Mouse (Mus musculus): ENCODE data around the gene Tpsab1. TPM values are rescaled to one million over a fixed set of nuclear protein-coding genes. Genes with fewer than 3 reads are reported as not detected.

Tpsab1 gene
- polyA plus RNA-seq (2012; rRNA removed) (not detected in 2 replicates), polyA plus RNA-seq (2014; fragmentation: Nextera tagmentation; extraction: Ambion mirVana) (not detected in 2 replicates)

- no peak within 1 kb of the TSS for H3K27ac ChIP-seq
- no peaks in the 10 kb centered on the region for H3K36me3 ChIP-seq (replicated peaks; ENCODE audit: control insufficient read depth, insufficient read depth, low read depth)
- DNase-seq (ENCODE audit: low read depth in 3 of 3, low spot score in 3 of 3) (no peak), ATAC-seq (ENCODE audit: insufficient read depth) (no peak)
- no peaks in the 10 kb centered on the region for H3K9me3 ChIP-seq (ENCODE audit: control insufficient read depth, low read length)
- no peak within 1 kb of the TSS for H3K4me3 ChIP-seq (ENCODE audit: insufficient read depth in 1 of 2, low read depth in 2 of 2, low read length in 2 of 2)
- H3K4me1 ChIP-seq (replicated peaks; ENCODE audit: control insufficient read depth in 2 of 2, insufficient read depth in 2 of 2, low read length in 1 of 2), result peaks cover 0 to 3% of the 10 kb centered on the region in 2 experiments; a peak in 1 of 4 replicates
- TF ChIP-seq CTCF (IDR thresholded peaks at IDR 0.05; ENCODE audit: low read depth), result no peak
- no peak for TF ChIP-seq EP300 (IDR thresholded peaks at IDR 0.05; ENCODE audit: low read depth)
- H3K9ac ChIP-seq (replicated peaks), result no peak within 1 kb of the TSS
- 73% methylated on average over 4 of the region's 4 CpGs for WGBS (ENCODE audit: insufficient replicate concordance)
- no peak within 1 kb of the TSS for H3K4me2 ChIP-seq (ENCODE audit: low read depth)
- no peaks in the 10 kb centered on the region for H3K27me3 ChIP-seq (ENCODE audit: control insufficient read depth, insufficient read depth, low read length)
Observed at GRCm38 (mm10) chr17:25345462-25345861, at the start of gene Tpsab1. Gene Tpsab1, minus strand, starts transcription at chr17:25345562.

- H3K4me2 ChIP-seq (ENCODE audit: low read depth), result no peak overlapping the region
- 64% methylated on average over 4 of the region's 4 CpGs for whole genome bisulfite sequencing (ENCODE audit: insufficient replicate concordance)
- H3K27me3 ChIP-seq (ENCODE audit: control insufficient read depth, insufficient read depth, low read length), result no peaks in the 10 kb centered on the region
- H3K4me1 ChIP-seq (replicated peaks; ENCODE audit: control insufficient read depth in 2 of 2, insufficient read depth in 2 of 2, low read length in 1 of 2), result no peaks in the 10 kb centered on the region
- TF ChIP-seq CTCF (IDR thresholded peaks at IDR 0.05; ENCODE audit: low read depth) (no peak), EP300 (IDR thresholded peaks at IDR 0.05; ENCODE audit: low read depth) (no peak)
- H3K9me3 ChIP-seq (ENCODE audit: control insufficient read depth, low read length), result no peaks in the 10 kb centered on the region
- H3K27ac ChIP-seq, result no peak overlapping the region
- no peaks in the 10 kb centered on the region for H3K36me3 ChIP-seq (replicated peaks; ENCODE audit: control insufficient read depth, insufficient read depth, low read depth)
- H3K9ac ChIP-seq (replicated peaks), result no peak overlapping the region
- ATAC-seq (ENCODE audit: insufficient read depth) (no peak), DNase-seq (ENCODE audit: low read depth in 3 of 3, low spot score in 3 of 3) (no peak)
- H3K4me3 ChIP-seq (ENCODE audit: insufficient read depth in 1 of 2, low read depth in 2 of 2, low read length in 2 of 2), result no peak overlapping the region
Observed at GRCm38 (mm10) chr17:25394526-25394925, 49.2 kb upstream of the Tpsab1 start.

GRCm38 (mm10) chr17:25374011-25374410 lies 28.6 kb upstream of the Tpsab1 start:
- Histone ChIP-seq H3K27ac (no peak overlapping the region), H3K9ac (replicated peaks) (no peak overlapping the region), H3K27me3 (ENCODE audit: control insufficient read depth, insufficient read depth, low read length) (no peaks in the 10 kb centered on the region; the same call in 1 of the 2 replicates), H3K4me3 (ENCODE audit: insufficient read depth in 1 of 2, low read depth in 2 of 2, low read length in 2 of 2) (no peak overlapping the region), H3K9me3 (ENCODE audit: control insufficient read depth, low read length) (no peaks in the 10 kb centered on the region; the same call in none of the 2 replicates), H3K4me2 (ENCODE audit: low read depth) (no peak overlapping the region), H3K36me3 (replicated peaks; ENCODE audit: control insufficient read depth, insufficient read depth, low read depth) (no peaks in the 10 kb centered on the region), H3K4me1 (replicated peaks; ENCODE audit: control insufficient read depth in 2 of 2, insufficient read depth in 2 of 2, low read length in 1 of 2) (no peaks in the 10 kb centered on the region)
- DNase-seq (ENCODE audit: low read depth in 3 of 3, low spot score in 3 of 3) (no peak), ATAC-seq (ENCODE audit: insufficient read depth) (no peak)
- TF ChIP-seq EP300 (IDR thresholded peaks at IDR 0.05; ENCODE audit: low read depth) (no peak), CTCF (IDR thresholded peaks at IDR 0.05; ENCODE audit: low read depth) (peak; percentile 34)
- WGBS (ENCODE audit: insufficient replicate concordance), result 42% methylated on average over 9 of the region's 9 CpGs

- ATAC-seq (ENCODE audit: insufficient read depth) (0 out of 2 replicates have a peak, but pooled peaks have one; percentile 23), DNase-seq (ENCODE audit: low read depth in 3 of 3, low spot score in 3 of 3) (no peak)
- Histone ChIP-seq H3K4me3 (ENCODE audit: insufficient read depth in 1 of 2, low read depth in 2 of 2, low read length in 2 of 2) (no peak overlapping the region), H3K9me3 (ENCODE audit: control insufficient read depth, low read length) (no peaks in the 10 kb centered on the region), H3K27me3 (ENCODE audit: control insufficient read depth, insufficient read depth, low read length) (no peaks in the 10 kb centered on the region; the same call in 1 of the 2 replicates), H3K27ac (no peak overlapping the region), H3K4me1 (replicated peaks; ENCODE audit: control insufficient read depth in 2 of 2, insufficient read depth in 2 of 2, low read length in 1 of 2) (no peaks in the 10 kb centered on the region), H3K9ac (replicated peaks) (no peak overlapping the region), H3K36me3 (replicated peaks; ENCODE audit: control insufficient read depth, insufficient read depth, low read depth) (no peaks in the 10 kb centered on the region), H3K4me2 (ENCODE audit: low read depth) (no peak overlapping the region)
- WGBS (ENCODE audit: insufficient replicate concordance), result 55% methylated on average over 8 of the region's 8 CpGs
- TF ChIP-seq EP300 (IDR thresholded peaks at IDR 0.05; ENCODE audit: low read depth), result no peak
- no peak for TF ChIP-seq CTCF (IDR thresholded peaks at IDR 0.05; ENCODE audit: low read depth)
Observed at GRCm38 (mm10) chr17:25372491-25372890, 27.1 kb upstream of the Tpsab1 start.

- no peak within 1 kb of the TSS for H3K4me2 ChIP-seq (ENCODE audit: low read depth)
- H3K4me1 ChIP-seq (replicated peaks; ENCODE audit: control insufficient read depth in 2 of 2, insufficient read depth in 2 of 2, low read length in 1 of 2), result no peaks in the 10 kb centered on the region
- H3K9ac ChIP-seq (replicated peaks), result no peak within 1 kb of the TSS
- no peak for TF ChIP-seq EP300 (IDR thresholded peaks at IDR 0.05; ENCODE audit: low read depth)
- no peak for TF ChIP-seq CTCF (IDR thresholded peaks at IDR 0.05; ENCODE audit: low read depth)
- no peaks in the 10 kb centered on the region; the same call in 1 of the 2 replicates for H3K27me3 ChIP-seq (ENCODE audit: control insufficient read depth, insufficient read depth, low read length)
- DNase-seq (ENCODE audit: low read depth in 3 of 3, low spot score in 3 of 3), result no peak
- 49% methylated on average over 3 of the region's 3 CpGs for WGBS (ENCODE audit: insufficient replicate concordance)
- no peak for ATAC-seq (ENCODE audit: insufficient read depth)
- no peaks in the 10 kb centered on the region for H3K9me3 ChIP-seq (ENCODE audit: control insufficient read depth, low read length)
- H3K27ac ChIP-seq, result no peak within 1 kb of the TSS
- H3K36me3 ChIP-seq (replicated peaks; ENCODE audit: control insufficient read depth, insufficient read depth, low read depth), result no peaks in the 10 kb centered on the region
- no peak within 1 kb of the TSS for H3K4me3 ChIP-seq (ENCODE audit: insufficient read depth in 1 of 2, low read depth in 2 of 2, low read length in 2 of 2)
Observed at GRCm38 (mm10) chr17:25368973-25369372, 23.6 kb upstream of the Tpsab1 start, which contains the start of gene Tpsg1. Gene Tpsg1, plus strand, starts transcription at chr17:25369273.

All from liver, embryonic 14.5 days (tissue).